Mouse (Mus musculus): ENCODE measurements around the gene Fam149a. TPM values are rescaled to one million over a fixed set of nuclear protein-coding genes. Genes with fewer than 3 reads are reported as not detected.
"Not testable (repeated sequence)": the region's sequence is repeated elsewhere in the genome, so short reads cannot be mapped to it uniquely, and the experiment has no call there.

Gene Fam149a
- polyA plus RNA-seq, 2 experiments from 2014 or later = not detected

DNA sequence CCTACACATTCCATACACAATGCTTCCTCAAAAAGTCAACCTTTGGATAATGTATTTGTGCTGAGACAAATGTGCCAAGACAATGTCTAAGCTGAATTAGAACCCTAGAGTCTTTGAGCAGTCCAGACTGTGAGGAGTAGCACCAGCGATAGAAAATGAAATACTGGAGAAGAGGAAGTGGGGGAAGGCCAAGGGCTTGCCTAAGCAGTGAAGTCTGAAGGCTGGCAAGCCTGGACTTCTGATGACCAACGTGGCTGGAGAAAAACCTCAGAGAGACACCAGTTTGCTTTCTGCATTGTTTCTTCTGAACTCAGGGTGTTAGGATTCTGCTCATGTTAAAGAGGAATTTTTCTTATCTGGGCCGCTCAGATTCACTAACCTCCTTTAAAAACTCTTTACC is 51.2 kb downstream of the Fam149a start:
- ATAC-seq = no peak

DNA sequence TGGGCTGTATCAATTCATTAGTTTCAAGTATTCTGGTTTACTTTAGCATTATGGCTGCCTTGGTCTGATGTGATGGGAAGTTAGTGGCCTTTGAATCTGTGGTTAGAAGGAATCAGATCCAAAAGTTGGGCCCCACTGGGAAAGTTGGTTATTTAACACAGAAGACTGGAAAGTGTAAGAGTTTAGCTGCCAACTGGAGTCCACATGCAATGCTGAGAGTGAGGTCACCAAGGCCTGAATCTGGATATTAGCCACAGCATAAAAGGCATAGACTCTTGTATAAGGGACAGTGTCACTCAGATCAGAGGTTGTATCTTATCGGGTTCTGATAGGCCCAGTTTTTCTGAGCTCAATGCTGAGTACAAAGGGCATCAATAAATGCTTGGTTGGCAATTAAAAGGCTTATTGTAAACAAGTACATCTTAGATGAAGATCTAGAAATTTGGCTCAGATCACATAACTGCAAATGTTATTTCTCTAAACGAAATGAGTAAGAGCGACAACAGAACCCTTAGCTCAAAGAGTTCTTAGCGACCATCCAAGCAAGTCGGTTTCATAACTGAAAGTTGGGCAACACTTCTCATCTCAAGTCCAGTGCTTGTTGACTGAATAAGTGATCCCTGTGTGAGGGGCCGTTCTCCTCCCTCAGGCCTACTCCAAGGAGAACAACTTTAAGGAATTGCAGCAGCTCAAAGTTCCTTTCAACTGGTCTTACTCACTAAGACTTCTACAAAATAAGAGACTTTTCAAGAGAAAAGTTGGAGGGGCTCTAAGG is 52.7 kb downstream of the Fam149a start:
- ATAC-seq = no peak

DNA sequence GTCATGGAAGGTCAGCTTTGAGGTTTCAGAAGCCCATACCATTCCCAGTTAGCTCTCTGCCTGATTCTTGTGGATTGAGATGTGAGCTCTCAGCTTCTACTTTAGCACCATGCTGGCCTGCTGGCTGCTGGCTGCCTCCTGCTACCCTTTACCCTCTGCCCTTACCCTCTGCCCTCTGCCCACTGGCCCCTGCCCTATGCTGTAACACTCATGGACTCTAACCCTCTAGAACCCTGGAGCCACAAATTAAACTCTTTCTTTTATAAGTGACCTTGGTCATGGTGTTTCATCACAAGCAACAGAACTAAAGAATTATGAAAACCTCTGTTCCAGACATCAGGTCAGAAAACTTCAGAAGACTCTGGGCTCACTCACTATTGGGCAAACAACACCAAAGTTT is 55.0 kb downstream of the Fam149a start:
- not testable (repeated sequence) for ATAC-seq

DNA sequence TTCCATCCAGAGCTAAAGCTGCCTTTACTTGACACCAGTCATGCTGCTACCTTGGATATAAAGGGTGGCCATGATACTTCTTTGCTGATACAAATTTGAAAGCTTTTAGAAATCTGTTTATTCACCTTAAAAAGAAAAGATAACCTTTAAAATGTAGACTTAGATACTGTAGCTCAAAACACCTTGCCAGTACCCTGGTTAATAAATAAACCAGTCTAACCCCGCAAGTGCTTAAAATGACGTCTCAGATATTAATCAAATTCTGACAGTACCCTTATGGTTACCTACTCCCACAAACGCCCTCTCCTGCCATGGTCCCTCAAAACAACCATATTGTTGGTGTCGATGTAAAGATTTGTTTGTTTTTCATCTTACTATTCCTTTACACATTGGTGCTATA is 57.9 kb downstream of the Fam149a start:
- no peak for ATAC-seq

DNA sequence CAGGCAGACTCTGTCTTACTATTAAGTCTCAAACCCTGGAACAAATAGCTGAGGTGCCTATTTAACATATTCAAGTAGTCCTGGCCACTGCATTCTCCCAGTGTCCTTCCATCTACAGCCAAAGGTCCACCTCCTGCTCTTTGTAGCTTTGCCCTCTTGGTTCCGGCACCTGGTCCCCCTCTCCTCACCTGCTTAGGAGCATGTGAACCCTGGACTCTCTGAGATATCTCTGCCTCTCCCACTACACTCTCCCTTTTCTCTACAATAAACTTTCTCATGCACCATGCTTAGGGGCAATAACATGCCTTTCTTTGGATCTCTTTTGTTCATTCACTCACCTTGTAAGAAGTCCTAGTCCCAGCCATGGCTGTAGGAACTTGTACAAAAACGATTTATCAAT is 60.7 kb downstream of the Fam149a start:
- no peak for ATAC-seq

DNA sequence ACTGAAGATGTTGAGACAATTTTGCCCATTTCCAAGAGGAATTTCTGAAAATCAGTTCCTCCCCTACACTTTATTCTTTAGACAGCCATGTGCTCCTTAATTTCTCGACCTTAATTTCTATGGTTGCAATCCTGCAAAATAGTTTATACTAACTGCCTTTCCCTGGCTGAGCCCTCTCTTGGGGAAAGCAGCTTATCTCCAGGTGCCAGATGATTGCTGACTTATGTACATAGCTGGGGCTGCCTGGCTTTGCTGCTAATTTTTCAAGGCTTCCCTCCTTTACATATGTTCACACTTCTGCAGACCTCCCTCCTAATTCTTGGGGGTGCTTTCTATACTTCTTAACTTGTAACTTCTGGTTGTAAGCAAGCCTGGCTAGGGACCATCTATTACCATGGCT is 61.2 kb downstream of the Fam149a start:
- no peak for ATAC-seq

DNA sequence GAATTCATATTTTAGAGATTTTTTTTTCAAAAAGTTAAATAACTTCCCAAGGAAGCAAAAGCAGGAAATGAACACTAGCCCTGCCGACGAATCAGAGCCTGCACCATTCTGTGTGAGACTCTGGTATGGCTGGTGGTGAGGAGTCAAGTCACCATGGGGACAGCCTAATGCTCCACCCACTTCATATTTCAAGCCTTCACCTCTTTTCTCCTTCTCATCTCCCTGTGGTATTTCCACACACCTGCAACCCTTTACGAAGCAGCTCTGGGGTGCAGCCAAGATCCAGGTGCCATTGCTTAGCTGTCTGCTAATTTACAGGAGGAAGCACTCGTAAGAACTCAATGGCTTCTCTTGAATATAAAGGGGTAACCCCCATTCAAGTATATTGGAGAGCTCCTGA is 71.1 kb downstream of the Fam149a start:
- no peak for ATAC-seq

DNA sequence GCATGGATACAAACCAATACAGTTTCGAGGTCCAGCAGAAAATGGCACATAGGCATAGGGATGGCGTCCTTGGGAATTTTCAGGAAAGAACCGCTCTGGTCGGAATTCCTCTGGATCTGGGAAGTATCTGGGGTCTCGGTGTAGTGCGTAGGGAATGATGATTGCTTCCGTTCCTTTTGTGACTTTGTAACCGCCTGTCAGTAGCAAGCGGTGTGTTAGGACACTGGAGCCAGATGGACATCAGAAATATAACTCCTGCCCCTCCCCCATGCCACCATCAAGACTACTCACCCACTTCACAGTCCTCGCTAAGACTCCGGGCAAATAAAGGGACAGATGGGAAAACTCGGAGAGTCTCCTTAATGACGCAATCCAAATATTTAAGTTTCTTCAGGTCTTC is 73.7 kb downstream of the Fam149a start, which contains the start of gene Gm45753:
Gene Gm45753 (minus strand): TSS at position 101 of the 400 bp plus-strand sequence.
- no peak for ATAC-seq

DNA sequence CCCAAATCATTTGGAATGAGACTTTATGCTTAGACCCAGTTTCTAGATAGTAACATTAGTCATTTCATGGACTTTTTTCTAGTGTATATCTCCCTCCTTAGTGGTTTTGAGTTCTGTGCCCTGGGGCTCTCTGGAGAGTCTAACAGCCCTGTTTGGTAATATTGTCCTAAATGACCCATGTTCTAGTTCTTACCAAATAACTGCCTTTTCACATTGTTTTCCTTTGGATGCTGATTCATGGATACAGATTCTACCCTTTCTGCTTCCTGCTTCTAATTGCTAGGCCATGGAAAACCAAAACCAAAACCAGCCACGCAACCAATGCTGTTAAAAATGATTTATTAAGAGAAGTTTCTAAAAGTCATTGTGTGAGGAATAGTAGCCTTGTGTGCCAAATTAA is 76.6 kb downstream of the Fam149a start:
- no peak for ATAC-seq

DNA sequence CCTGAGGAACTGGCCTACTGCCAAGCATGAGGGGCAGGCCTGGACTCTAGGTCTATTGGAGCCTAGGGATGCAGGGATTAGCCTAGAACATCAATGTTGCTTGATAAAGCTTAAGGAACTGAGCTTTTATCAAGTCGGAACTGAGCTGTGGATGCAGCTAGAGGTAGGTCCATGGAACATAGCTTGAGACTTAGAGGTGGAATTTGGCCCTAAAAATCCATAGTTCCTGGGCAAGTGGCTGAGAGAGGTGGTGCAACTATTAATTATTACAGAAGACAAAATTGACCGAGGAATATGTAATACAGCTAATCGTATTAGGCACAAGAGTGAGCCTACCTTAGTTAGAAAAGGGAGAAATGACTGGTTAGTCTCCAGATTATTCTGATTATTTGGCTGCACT is 77.7 kb downstream of the Fam149a start:
- no peak for ATAC-seq

DNA sequence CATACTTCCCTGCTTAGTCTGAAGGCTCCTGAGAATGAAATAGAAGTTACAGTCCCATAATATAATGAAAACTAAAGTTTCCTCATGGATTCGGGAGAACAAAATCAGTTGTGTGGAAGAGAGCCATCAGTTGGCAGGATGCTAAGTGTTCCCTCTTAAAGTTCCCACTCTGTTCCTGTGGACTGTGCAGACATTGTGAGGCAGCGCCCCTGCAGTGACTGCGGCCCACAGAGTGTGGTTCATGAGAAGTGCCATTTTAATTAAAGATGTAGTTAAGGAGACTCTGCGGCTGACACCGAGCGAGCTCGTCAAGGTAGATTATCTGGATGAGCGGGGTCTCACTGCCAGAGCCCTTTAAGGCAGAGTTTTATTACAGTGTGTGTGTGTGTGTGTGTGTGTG is 79.7 kb downstream of the Fam149a start:
- ATAC-seq = no peak

DNA sequence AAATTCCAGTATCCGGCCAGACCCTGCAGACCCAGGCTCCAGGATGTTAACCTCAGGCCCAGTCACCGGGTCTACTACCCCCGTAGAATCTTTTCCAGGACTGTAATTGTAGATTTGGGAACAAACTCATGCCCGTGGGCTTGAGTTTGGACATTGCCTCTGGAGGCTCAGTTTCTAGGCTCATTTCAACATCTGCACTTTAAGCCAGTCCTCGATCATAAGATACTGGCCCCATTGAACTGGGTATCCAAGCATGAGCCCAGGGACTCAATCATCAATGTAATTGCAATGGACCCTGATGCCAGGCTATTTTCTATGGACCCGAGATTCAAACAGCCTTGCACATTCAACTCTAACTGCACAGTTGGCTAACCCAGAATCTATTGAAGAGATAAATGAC is 86.8 kb downstream of the Fam149a start:
- ATAC-seq = no peak

DNA sequence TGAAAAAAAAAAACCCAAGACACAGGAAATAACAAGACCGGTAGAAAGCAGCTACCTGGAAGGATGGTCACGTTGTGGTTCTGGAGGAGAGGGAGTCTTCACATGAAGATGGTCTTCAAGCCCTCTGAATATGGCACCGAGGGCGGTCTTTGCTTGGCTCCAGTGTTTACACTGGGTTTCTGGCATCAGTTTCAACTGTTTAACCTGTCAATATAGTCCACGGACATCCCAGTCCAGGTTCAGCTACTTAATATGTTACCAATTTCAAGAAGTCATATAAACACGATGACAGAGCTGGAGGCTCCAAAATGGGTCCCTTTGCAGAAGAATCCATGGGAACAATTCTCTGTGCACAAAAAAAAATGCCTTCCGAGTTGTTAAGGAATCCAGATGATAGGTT is 87.4 kb downstream of the Fam149a start, which contains the start of gene Klkb1:
Gene Klkb1 (minus strand): TSS at position 173 of the 400 bp plus-strand sequence.
- no peak for ATAC-seq

DNA sequence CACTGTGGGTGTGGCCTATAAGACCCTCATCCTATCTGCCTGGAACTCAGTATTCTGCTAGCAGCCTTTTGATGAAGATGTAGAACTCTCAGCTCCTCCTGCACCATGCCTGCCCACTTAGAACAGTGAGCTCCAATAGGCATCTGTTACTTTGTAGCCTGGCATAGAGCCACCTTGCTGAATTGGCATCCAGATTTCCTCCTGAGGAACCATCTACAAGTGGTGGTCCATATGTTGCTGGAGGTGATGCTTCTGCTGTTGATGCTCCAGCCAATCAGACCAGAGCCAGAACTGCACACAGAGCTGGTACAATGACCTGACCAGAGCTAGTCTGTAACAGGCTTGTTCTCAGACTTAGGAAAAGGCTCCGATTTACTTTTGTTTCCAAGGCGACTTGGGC is 90.3 kb downstream of the Fam149a start:
- no peak for ATAC-seq

Other genes with a start within 250 kb of the Fam149a start
- not detected for gene F11, start 120.3 kb downstream of the Fam149a start, polyA plus RNA-seq (2017; shearing (Covaris generic))
- under 1 TPM; 0.09 to 0.25 TPM for gene Klkb1, start 87.4 kb downstream of the Fam149a start, polyA plus RNA-seq (2017; shearing (Covaris generic))
- gene Gm45753, start 73.8 kb downstream of the Fam149a start, polyA plus RNA-seq (2017; shearing (Covaris generic)) = not detected
- 10 to 100 TPM; 10.8 to 14.2 TPM for gene Cyp4v3, start 49.1 kb downstream of the Fam149a start, polyA plus RNA-seq (2017; shearing (Covaris generic))
- under 1 TPM; 0.43 to 0.45 TPM for gene Tlr3, start 28.8 kb upstream of the Fam149a start, polyA plus RNA-seq (2017; shearing (Covaris generic))
- under 1 TPM; 0.11 to 0.32 TPM for gene Sorbs2, start 125.5 kb upstream of the Fam149a start, polyA plus RNA-seq (2017; shearing (Covaris generic))

Data from activated CD4-positive, CD25-positive, alpha-beta regulatory T cell, adult 4 months (primary cell).